Mouse (Mus musculus): ENCODE results near the gene Triobp.

The Triobp gene

GRCm38 (mm10) chr15:78960088-78960487, 12.6 kb downstream of the Triobp start:
- no peak for DNase-seq (ENCODE audit: low read depth in 1 of 2, low spot score in 2 of 2)

DNA sequence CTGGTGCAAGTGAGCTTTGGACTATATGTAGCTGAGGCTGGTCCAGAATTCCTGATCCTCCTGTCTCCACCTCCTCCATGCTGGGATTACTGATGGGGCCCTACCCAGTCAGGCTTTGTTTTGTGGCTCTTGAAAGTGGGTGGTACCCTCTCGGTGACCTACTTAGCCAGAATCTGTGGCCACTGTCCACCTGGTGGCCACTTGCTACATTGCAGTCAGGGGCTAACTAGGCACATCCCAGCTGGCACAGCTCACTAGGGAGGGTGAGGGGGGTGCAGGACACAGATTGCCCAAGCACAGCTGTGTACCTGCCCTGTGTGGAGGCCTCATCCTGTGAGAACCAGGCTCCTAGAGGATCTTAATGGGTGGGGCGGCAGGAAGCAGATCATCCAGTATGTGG, 15.4 kb downstream of the Triobp start:
- no peak for DNase-seq (ENCODE audit: low read depth in 1 of 2, low spot score in 2 of 2)

DNA sequence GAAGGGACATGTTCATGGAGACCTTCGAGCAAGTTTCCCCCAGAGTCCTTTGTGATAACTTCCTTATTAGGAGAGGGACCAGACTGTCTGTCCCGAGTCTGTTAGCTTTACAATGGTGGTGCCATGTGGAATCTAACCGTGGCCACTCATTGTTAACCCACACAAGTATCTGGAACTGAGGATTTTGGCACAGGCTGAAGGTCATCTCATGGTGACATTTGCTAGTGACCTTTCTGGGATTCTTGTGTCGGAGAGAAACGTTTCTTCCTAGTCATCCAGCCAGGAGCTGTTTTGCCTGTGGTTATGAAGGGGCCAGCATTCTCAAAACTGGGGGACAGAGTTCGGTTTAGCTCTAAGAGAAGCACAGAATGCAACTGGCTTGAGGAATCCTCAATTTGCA, 24.1 kb downstream of the Triobp start:
- no peak for DNase-seq (ENCODE audit: low read depth in 1 of 2, low spot score in 2 of 2)

DNA sequence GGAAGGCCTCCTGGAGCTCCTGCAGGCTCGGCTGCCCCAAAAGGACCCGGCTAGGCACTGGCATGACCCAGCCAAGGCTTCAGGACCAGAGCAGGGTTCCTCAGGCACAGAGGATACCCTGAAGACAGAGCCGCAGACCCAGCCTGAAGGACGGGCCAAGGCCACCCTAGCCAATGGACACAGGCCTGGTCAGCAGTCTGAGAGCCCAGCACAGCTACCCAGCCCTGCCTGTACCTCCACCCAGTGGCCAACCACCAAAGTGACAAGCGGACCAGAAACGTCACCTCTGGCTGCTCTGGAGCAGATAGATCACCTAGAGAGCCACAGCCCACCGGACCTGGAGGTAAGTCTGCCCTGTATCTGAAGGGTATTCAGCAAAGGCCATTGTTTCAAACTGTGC, 26.4 kb downstream of the Triobp start:
- no peak for DNase-seq (ENCODE audit: low read depth in 1 of 2, low spot score in 2 of 2)

DNA sequence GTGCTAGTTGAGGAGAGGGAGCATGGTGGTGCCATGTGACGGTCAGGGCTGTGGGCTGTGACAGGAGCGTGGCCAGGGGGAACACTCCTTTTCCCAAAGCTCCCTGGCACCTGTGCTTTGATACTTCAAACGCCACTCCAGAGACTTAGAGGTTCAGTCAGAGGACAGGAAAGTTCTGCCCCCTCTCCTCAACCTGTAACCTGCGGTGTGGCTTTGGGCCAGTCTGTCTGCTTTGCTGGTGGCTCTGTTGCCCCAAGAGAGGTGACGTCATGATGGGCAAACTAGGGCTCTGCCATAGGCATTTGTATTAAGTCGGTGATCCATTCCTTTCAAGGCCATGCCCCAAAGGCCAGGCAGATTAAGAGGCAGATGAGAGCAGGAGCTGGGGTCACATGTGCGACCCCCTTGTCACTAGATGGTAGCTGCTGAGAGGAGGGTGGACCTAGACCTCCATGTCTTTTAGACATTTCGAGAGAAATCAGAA, 30.2 kb downstream of the Triobp start:
- DNase-seq (ENCODE audit: low read depth in 1 of 2, low spot score in 2 of 2), result no peak

DNA sequence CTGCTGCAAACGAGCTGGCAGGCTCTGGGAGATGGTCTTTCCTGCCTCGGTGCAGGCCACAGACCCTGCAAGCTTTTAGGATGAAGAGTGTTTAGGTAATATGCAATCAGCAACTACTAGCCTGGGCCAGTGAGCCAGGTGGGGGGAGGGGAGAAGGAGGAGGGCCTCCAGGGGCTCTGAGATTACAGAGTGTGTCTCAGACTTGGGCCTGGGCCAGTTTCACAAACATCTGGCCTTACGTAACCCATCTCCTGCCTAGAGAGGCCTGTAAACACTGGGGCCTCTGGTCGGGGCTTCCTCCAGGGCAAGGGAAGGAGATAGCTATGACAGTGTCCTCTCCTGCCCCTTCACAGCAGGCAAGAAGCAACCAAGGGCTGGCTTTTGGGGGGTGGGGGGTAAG, 31.4 kb downstream of the Triobp start:
- peak in 1 of 2 experiments; percentile 35 for DNase-seq (ENCODE audit: low read depth in 1 of 2, low spot score in 2 of 2)

DNA sequence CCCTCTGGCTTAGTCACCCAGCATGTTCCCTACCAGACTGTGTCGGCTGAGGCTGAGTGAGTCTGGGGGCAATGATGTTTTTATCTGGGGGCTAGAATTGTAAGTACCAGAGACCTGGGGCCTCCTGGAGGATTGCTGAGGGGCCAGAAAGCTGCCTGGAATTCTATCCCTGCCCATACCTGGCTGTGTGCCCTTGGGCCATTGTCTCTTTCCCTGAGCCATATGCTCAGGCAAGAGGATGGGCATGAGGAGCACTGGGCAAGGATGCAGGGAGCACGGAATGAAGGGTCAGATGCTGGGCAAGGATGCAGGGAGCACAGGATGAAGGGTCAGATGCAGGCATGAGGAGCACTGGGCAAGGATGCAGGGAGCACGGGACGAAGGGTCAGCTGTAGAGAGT, 32.6 kb downstream of the Triobp start:
- DNase-seq (ENCODE audit: low read depth in 1 of 2, low spot score in 2 of 2), result no peak

DNA sequence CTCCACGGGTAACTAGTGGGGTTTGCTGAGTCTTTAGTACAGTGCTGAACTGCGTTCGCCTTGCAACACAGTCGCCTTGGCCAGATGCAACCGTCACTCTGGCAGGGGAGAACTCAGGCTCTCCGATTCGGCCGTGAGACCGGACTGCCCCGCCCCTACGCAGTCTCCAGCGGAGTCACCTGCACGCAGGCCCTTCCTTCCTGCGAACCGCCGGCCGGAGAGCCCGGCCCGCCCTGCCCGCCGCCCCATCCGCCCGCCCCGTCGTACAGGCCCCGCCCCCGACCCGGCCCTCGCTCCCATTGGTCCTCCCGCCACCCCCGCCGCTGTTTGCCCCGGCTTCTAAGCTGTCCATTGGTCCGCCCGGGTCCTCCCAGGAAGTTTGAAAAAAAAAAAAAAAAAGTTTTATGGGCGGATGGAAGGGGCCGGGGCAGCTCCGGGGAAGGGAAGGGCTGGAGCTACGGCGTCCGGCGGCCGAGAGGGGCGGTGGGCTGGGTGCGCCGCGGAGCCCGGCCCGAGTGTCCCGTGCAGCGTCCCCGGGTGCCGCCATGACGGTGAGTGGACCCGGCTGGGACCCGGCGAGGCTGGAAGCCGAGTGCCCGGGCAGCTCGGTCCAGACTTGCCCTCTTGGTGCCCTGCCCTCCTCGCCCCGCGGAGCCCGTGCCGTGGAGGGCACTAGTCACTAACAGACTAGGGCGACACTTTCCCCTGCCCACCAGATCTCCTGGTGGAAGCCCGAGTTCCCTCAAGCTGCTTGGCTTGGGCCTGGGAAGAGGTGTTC, 35.3 kb downstream of the Triobp start:
- peak; percentile 42 to 57 for DNase-seq (ENCODE audit: low read depth in 1 of 2, low spot score in 2 of 2)

GRCm38 (mm10) chr15:78983436-78984285, 36.1 kb downstream of the Triobp start:
- peak in 1 of 2 experiments; percentile 22 for DNase-seq (ENCODE audit: low read depth in 1 of 2, low spot score in 2 of 2)

DNA sequence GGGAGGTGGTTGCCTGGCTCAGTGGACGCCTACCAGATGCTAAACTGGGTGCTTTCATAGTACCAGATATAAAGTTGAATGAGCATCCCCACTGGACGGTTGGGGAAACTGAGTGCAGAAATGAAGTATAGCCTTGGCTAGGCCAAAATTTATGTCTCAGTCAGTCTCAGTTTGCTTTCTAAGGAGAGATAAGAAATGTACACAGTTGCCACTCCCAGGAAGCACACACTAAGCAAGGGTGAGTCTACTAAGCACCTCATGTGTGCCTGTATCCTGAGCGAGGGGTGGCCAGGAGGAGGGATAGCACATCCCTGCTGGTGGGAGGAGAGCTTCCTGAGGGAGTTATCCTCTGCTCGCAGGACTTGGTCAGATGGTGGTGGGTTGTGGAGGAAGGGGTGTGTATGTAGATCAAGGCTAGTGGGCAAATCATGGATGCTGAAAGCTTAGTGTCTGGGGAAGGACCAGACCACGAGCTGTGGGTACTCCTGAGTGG, 36.8 kb downstream of the Triobp start:
- DNase-seq (ENCODE audit: low read depth in 1 of 2, low spot score in 2 of 2), result no peak

- no peak for DNase-seq (ENCODE audit: low read depth in 1 of 2, low spot score in 2 of 2)
Observed at GRCm38 (mm10) chr15:78986536-78987220, 39.2 kb downstream of the Triobp start.

DNA sequence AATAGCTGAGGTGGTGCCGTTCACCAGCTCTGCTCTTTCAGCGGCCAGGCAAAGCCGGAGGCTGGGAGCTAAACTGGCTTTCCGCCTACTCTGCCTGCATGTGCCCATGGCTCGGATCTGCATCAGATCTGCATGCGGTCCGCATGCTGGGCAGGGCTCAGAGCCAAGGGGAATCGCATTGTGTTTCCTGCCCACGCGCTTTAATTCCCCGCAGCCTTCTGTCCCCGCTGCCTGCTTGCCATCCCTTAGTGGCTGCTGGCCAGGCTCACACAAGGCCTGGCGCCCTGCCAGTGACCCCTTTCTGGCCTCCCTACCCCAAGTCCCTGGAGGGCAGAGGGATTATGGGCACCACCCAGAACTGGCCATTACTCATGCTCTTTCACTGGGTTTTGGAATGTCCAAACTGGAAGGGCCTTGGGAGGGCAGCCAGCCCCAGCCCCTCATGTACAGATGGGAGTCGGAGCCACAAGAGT, 41.0 kb downstream of the Triobp start:
- no peak for DNase-seq (ENCODE audit: low read depth in 1 of 2, low spot score in 2 of 2)

GRCm38 (mm10) chr15:78989152-78990092, 41.9 kb downstream of the Triobp start:
- DNase-seq (ENCODE audit: low read depth in 1 of 2, low spot score in 2 of 2), result no peak

DNA sequence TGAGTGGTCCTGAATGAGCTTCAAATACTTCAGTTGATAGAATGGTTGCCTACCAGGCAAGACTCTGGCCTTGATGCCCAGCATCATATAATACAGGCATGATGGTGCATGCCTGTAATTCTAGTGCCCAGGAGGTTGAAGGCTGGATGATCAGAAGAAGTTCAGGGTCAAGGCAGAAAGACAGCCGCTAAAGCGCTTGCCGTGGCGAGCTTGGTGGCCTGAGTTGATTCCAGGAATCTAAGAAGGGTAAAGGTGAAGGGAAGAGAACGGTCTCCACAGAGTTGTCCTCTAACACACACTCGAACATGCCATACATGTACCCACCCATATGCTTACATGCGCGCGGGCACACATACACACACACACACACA, 42.6 kb downstream of the Triobp start:
- no peak for DNase-seq (ENCODE audit: low read depth in 1 of 2, low spot score in 2 of 2)

GRCm38 (mm10) chr15:78990970-78991525, 43.5 kb downstream of the Triobp start:
- DNase-seq (ENCODE audit: low read depth in 1 of 2, low spot score in 2 of 2), result no peak

GRCm38 (mm10) chr15:78992235-78992634, 44.7 kb downstream of the Triobp start:
- DNase-seq (ENCODE audit: low read depth in 1 of 2, low spot score in 2 of 2), result no peak

DNA sequence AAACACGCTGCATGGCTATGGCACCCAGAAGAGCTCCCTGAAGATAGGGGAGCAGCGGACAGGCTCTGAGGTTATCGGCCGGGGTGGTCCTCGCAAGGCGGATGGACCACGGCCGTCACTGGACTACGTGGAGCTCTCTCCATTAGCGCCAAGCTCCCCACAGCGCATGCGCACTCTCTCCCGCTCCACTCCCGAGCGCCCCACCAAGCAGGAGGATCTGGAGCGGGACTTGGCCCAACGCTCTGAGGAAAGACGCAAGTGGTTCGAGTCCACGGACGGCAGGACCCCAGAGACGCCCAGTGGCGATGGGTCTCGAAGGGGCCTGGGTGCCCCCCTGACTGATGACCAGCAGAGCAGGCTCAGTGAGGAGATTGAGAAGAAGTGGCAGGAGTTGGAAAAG, 45.4 kb downstream of the Triobp start:
- DNase-seq (ENCODE audit: low read depth in 1 of 2, low spot score in 2 of 2), result no peak

DNA sequence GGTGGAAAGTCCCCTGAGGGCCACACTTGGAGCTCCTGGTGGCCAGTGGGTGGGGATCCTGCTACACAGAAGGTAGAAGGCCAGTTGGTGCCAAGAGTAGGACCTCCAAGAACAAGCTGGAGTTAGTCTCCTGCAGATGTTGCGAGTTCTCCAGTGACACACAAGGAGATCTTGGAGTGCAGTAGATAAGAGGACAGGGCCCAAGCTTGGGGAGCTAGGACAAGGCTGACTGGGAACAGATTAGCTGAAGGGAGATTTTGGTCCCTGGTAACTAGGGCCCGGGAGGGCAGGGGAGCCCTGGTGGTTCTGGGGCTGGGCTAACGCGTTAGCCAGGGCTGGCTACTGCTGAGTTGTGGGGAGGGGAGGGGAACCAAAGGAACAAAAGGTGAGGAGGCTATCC, 48.4 kb downstream of the Triobp start:
- no peak for DNase-seq (ENCODE audit: low read depth in 1 of 2, low spot score in 2 of 2)

- peak in 1 of 2 experiments; percentile 22 for DNase-seq (ENCODE audit: low read depth in 1 of 2, low spot score in 2 of 2)
Observed at GRCm38 (mm10) chr15:78996663-78997062, 49.1 kb downstream of the Triobp start.

GRCm38 (mm10) chr15:78998348-78998747, 50.8 kb downstream of the Triobp start:
- DNase-seq (ENCODE audit: low read depth in 1 of 2, low spot score in 2 of 2), result no peak

Measured in monocyte, adult 2 months (primary cell).